Mouse (Mus musculus) frontal cortex, adult (tissue): ENCODE data around the gene Xpnpep1.
A peak's percentile ranks its signal among the peaks of the same experiment; 100 is the strongest.

Source experiments
- ATAC-seq: cut with Nextera tagmentation; 2 replicates; pipeline ENCODE4 v1.9.2; 2017; ENCODE audit warnings: mild to moderate bottlenecking, moderate library complexity, mixed read lengths; ENCODE audit not compliant: low TSS enrichment

The Xpnpep1 gene

DNA sequence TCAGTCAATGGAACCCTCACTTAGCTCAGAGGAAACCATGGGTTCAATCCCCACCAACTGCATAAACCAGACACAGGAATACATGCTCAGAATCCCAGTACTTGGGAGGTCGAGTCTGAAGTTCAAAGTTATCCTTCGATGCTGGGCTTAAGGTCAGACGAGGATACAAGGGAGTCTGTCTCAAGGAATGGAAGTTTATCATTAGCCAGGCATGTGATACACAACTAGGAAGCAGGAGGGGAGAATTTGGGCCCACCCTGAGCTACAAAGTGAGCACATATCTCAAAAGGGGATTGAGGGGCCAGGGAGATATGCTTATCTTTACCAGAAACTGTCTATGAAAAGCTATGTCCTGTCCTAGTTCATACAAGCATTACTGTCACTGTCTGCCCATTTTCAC, 7.4 kb downstream of the Xpnpep1 start:
- ATAC-seq = no peak

DNA sequence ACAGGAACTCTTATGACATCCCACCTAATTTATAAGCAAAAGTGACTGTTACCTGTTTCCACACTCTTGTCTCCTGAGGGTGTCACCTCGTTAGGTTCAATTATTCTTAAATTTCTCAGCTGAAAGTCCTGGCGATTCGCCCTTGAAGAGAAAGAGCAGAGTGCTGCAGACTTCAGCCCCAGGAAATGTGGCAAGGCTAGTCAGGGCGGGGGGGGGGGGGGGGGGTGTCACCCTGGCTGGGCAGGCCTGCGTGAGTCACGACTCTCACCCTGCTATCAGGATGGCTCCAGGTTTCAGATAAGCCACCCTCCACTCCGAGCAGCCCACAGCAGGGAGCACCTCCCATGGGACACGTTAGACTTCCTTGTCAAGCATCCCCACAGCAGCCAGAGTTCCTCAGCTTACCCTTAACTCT, 8.1 kb downstream of the Xpnpep1 start:
- ATAC-seq = no peak

DNA sequence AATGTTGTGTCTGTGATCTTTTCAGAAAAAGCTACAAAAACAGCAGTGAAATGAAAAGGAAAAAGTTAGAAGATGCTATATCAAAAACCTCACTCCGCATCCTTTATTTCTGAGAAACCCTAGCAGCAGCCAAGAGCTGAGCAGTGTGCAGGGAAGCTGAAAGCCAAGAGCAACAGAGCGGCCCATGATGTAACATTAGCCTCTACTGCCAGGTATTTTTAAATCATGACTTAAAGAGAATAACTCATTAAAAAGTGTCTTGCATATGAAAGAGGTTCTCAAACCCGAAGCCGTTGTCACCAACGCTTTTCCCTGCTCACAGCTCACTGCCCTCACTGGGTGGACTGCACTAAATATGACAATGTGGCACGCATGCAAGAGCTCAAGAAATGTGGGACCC, 9.7 kb downstream of the Xpnpep1 start:
- peak; percentile 68 for ATAC-seq

GRCm38 (mm10) chr19:53029686-53030085, 10.3 kb downstream of the Xpnpep1 start:
- ATAC-seq = no peak

DNA sequence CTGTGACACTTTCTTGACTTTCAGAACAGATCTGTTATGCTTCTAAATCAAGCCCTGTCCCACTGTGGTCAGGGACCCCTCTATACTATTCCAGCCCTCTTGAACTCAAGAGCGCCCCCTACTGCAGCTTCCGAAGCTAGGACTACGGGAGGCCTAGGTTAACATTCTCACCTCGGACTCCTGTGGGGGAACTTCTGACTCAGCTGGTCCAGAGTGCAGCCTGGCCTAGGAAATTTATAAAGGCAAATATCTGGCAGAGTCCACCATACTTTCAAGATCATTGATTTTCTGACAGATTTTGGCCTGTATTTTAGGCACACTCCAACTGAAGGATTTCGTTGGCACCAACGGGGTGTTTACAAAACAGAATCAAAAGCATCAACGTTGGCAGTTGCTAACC, 11.0 kb downstream of the Xpnpep1 start:
- no peak for ATAC-seq

DNA sequence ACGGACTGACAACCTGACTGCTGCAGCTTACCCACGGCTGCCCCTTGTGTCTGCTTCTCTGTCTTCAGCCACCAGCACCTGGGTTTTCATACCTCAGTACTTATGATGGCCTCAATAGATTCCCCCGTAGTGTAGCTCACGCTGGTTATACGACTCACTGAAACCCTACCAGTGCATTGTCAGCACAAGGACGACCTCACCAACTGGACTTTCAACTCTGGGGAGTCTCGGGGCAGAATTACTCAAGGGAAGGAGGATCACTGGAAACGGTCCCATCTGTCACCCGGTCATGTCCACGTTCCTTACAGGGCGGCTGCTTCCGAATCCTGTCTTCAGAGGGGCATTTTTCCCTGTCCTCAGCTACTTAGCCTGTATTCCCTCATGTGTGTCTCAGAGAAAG, 11.8 kb downstream of the Xpnpep1 start:
- no peak for ATAC-seq

DNA sequence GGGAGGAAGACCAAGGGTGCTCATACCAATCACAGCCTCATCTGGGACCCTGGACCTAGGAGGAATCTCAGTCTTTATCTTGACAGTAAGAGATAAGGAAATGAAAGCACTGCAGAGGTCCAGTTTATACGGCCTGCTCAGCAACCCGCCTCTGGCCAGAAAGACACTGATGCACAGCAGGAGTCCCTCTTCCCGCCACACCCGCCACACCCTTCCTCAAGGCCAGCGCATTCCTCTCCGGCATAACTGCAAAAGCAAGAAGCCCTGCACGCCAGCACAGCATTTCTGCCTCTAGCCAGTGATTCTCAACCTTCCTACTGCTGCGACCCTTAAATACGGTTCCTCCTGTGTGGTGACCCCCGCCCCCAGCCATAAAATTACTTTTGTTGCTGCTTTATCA, 16.8 kb downstream of the Xpnpep1 start:
- ATAC-seq = no peak

DNA sequence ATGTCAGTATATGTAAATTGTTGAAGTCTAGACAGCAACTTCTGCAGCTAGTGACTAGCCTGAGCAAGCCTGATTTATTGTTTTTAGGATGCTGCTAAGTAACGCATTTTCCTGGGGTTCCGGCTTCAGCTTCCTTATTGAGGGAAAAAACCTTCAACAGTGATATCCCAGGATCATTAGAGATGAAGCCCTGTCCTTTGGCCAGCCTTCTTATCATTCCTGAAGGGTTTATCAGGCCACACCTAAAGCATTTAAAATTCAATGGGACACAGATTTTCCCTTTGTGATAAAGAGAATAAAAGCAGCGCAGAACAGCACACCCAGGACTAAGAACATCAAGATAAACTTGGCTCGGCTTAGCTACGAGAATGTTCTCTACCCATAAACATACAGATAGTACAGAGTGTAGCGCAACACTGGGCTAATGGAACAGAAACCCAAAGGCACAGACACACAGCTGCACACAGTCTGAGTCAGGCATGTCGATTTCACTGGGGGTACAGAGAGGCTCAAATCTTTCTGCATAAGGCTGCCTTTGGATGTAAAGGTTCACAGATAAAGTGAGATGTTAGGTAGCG, 17.9 kb downstream of the Xpnpep1 start:
- no peak for ATAC-seq

GRCm38 (mm10) chr19:53021537-53021936, 18.5 kb downstream of the Xpnpep1 start:
- ATAC-seq = no peak

DNA sequence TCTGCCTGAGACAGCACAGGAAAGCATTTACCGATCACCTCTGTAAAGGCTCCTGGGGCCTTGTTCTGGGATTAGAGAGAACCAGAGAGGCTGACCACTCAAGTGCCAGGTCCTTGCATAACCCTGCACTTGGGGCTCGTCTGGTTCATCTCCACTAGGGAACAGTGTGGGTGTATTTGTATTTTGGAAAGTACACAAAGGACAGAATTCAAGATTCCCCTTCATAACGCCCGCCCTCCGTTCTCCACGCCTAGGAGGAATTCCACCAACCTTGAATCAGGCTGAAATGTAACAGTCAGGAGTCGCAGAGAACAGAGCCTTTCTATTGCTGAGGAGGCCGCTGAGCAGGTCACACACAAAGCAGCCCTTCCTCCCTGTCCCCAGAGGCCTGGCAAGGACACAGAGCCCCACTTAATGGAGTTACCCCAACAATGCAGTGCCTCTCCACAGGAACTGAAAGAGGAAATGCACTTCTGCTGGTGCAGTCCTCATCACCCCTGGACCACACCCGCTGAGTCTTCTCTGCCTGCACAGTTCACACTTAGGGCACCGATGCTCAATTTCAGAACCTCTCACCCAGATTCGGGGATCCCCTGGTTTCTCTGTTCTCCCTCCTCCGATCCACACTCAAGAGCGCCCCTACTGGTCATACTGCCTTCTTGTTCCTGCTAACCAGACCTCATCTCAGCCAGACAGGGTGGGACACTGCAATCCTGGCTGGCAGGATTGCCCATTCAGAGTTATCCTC, 20.1 kb downstream of the Xpnpep1 start:
- peak; percentile 68 for ATAC-seq

DNA sequence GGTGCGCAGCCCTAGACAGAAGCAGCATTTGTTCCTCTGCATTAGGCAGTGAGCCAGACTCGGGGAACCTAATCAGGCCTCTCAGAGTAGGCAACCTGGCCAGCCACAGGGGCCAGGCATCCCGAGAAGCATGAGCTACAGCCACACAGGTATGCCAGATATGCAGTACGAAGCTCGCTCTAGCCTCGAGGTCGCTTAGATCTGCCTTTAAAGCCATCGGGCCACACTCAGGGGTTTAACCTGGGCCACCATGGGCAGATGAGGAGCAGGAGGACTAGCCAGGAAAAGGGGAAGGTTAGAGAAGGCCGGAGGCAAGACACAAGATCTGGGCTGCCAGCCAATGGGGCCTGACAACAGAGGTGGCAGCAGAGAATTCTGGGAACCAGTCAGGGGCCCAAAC, 22.1 kb downstream of the Xpnpep1 start:
- ATAC-seq = no peak

DNA sequence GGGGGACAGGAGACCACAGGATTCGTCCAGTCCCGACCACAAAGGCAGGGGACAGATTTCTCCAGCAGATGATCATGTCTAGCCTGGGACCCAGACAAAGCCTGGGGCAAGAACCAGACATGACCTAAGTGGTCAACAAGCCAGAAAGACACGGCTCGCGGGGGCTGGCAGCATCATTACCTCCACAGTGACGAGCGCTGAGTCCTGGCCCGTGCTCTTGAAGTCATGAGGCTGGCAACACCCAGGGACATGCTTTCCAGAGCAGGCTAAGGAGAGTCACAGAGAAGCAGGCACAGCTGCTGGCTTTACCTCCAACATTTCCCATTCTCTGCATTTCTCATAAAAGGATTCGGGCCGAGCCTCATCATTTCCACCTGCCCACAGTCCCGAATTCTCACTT, 22.8 kb downstream of the Xpnpep1 start:
- no peak for ATAC-seq

DNA sequence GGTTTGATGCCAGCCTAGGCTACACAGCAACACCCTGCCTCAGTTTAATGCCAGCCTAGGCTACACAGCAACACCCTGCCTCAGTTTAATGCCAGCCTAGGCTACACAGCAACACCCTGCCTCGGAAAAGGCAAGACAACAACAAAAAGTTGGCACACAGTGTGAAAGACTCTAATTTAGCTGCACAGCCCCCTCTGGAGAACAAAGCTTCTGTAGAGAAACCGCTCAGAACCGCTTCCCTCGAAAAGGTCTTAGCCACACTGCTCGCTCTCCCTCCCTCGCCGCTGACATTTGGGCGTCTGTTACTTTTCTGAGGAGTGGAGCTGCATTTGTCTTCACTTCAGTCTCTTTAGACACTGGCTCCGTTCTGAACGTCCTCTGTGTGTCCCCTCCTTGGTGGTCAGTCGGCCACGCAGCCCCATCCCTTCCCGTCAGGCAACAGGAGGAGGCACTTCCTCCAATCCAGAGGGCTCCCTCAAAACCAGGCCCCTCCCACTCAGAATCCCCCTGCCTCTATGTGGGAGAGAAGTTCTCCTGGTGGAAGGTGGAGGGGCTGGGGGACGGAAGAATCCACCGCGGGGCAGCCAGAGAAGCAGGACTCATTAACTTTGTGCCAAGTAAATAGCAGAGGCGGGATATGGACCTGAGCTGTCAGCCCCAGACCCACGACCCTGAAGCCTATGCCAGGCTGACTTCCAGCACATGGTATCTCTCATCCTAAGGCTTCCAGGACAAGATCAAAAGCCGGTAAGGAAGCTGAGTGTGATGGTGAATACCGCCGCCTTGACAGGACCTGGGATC, 24.9 kb downstream of the Xpnpep1 start:
- ATAC-seq = peak; percentile 28; the same call in 1 of the 2 replicates

DNA sequence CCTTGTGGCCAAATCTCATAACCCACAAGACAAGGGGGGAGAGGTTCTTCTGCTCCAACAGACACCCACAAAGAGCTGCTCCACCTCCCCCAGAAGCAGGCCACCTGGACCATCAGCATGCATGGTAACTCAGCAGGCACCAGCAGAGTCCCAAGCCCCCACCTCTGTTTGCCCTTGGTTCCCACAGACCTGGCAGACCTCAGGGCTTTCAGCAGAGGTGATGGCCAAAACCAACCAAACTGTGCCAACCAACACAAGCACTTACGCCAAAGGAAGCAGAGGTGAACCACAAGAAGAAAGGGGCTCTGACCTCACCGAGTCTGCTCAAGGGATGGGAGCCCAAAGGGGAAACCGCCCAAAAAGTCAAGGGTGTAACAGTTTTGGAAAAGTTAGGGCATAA, 26.3 kb downstream of the Xpnpep1 start:
- no peak for ATAC-seq

DNA sequence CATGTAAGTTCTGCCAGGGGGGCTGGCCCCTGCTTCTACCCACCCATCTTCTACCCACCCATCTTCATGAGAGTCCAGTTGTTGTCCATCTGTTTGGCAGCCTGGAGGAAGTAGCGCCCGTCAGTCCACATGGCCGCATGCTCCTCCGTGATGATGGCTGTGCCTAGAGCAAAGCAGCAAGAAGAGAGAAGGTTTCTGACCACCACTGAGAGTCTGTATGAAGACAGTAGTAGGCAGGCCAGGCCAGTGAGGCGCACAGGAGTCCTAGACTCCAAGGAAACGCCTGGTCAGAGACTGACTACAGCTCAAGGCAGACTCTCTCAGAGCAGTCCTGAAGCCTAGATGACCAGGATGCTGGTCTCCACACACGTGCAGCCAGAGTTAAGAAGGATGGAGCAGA, 26.7 kb downstream of the Xpnpep1 start:
- ATAC-seq = no peak

- no peak for ATAC-seq
Observed at GRCm38 (mm10) chr19:53010941-53011340, 29.1 kb downstream of the Xpnpep1 start.

DNA sequence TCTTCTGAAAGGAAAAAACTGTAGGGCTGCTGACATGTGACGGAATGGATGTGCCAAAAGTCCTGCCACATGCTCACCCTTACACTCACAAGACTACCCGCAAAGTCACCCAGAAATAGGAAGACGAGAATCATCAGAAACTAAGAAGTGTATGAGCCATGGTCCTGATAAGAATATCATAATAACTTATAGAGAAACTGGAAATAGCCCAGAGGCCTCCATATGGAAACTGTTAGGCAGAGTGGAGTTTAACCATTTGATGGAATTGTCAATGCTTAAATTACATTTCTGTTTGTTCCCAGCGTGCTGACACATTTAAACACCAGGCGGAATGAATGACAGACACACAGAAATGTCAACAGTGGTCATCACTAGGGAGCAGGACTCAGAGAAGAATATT, 31.1 kb downstream of the Xpnpep1 start:
- no peak for ATAC-seq

- peak; percentile 92 for ATAC-seq
Observed at GRCm38 (mm10) chr19:53008020-53008705, 31.9 kb downstream of the Xpnpep1 start.

- ATAC-seq = no peak
Observed at GRCm38 (mm10) chr19:53005978-53006377, 34.0 kb downstream of the Xpnpep1 start.

DNA sequence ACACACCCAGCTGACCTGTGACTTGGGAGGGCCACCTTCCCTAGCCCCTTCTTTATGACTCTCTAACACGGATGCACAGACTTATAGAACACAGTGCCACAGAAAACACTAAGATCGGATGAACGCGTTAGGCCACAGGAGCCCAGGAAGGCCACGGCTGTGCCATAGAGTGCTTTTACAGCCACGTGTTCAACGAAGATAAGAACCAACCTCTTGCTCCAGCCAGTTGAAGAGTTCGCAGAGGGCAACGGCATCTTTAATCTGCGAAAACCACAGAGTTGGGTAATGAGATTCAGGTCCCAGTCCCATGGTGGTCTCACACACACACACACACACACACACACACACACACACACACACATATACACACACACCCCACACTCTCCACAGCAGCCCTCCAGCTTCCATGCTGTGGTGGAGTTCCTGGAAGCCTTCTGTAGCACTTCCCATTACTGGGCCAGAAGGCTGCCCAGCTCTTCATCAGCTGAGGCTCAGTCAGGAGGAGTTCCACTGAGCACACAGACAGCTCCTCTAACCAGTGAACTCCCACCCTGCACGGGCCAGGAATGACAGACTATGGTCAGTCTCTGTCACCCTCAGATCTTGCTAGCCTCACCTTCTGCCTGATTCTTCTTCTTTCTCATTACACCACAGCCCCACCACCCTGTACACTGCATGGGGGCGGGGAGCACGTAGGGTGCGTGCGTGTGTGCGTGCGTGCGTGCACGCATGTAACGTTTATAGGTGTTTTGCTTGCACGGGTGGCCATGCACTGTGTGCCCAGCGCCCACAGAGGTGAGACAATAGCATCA, 36.3 kb downstream of the Xpnpep1 start:
- ATAC-seq = no peak
